Mouse (Mus musculus) brown adipose tissue, adult 24 weeks (tissue): ENCODE measurements around the gene Plekhg1. TPM values are rescaled to one million over a fixed set of nuclear protein-coding genes. Genes with fewer than 3 reads are reported as not detected.

ENCODE experiments used
- H3K27ac ChIP-seq: fragments of 200-500 bp; replicated peaks from 2 replicates; pipeline ENCODE4 v1.5.1; 2012; ENCODE audit warnings: low read depth, mild to moderate bottlenecking, low read length
- H3K4me1 ChIP-seq: fragments of 200-500 bp; 2 replicates; pipeline ENCODE4 v1.6.1; 2012; ENCODE audit warnings: low read length, mixed read lengths; ENCODE audit not compliant: control insufficient read depth, insufficient read depth, insufficient read length
- H3K4me3 ChIP-seq: fragments of 200-500 bp; 2 replicates; pipeline ENCODE4 v1.5.1; 2012; ENCODE audit warnings: low read depth, mild to moderate bottlenecking, low read length, moderate library complexity; ENCODE audit not compliant: insufficient read depth
- polyA plus RNA-seq: library from polyadenylated mRNA; stranded (reverse); fragments of >200 nt; gene quantifications from 2 replicates; pipeline ENCODE4 v1.2.4, GENCODE M21; 2012; ENCODE audit not compliant: missing spikeins, insufficient read depth, insufficient read length

Gene Plekhg1
- polyA plus RNA-seq, 1 experiment = 1.1 TPM

DNA sequence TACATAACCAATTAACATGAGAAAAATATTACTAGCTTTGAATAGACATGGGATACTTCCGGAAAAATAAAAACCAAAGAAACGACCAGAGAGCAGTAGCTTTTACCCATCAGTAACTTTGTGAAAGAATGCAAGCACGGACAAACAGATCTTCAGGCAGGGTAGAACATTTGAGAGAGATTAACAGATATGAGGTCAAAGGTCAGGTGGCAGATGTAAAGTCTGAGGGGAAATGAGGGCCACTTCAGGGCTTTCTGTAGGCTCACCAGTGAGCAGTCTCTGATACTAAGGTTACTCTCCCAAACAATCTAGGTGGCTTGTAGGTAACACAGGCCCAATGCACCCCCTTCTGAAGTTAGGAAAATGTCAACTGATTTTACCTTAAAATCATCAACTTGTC is 228.9 kb downstream of the Plekhg1 start:
- Histone ChIP-seq H3K4me3 (no peak overlapping the region), H3K4me1 (no peaks in the 10 kb centered on the region), H3K27ac (no peak overlapping the region)

DNA sequence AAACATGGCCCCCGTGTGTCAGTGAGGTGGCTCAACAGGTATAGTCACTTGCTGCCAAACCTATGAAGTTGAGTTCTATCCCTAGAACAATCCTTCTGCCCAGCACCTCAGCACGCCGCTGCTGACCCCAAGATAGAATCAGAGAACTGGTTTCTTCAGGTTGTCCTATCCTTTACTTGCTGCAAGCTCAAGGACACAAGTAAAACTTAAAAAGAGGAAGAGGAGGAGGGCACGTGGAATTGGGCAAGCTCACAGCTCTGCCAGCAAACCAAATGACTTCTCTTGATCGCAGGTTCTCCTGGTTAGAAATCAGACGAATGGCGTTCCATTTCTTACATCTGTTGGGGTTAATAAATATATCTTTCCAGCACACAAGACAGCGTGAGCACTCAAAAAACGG is 232.1 kb downstream of the Plekhg1 start:
- Histone ChIP-seq H3K4me1 (no peaks in the 10 kb centered on the region), H3K27ac (no peak overlapping the region), H3K4me3 (no peak overlapping the region)

DNA sequence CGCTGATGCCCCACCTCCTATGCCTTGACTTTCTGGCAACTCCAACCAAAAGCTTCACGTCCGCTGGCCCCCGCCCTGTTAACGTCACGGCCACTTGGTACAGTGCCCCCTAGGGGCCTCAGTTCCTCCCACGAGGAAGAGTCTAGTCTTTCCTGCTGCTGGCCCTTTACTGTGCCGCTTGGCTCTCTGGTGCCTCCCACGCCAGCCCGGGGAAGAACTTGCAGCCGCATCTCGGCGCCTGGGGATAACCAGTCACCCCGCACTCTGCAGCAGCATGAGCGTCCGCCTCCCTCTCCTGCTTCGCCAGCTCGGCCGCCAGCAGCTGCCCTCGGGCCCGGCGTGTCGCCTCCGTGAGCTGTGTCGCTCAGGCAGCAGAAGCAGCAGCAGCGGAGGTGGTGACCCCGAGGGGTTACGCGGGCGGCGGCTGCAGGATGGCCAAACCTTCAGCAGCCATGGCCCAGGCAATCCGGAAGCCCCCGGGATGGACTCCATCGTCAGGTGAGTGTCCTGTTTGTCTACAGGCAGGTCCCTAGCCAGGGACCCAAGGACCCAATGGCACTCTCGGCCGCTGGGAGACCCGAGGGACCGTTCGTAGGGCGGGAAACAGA is 232.9 kb downstream of the Plekhg1 start, which contains the start of gene Mthfd1l:
Mthfd1l (plus strand) TSS at position 138 of the 608 bp plus-strand sequence.
- Histone ChIP-seq H3K4me1 (no peaks in the 10 kb centered on the region), H3K27ac (peak within 1 kb of the TSS; percentile 30)

DNA sequence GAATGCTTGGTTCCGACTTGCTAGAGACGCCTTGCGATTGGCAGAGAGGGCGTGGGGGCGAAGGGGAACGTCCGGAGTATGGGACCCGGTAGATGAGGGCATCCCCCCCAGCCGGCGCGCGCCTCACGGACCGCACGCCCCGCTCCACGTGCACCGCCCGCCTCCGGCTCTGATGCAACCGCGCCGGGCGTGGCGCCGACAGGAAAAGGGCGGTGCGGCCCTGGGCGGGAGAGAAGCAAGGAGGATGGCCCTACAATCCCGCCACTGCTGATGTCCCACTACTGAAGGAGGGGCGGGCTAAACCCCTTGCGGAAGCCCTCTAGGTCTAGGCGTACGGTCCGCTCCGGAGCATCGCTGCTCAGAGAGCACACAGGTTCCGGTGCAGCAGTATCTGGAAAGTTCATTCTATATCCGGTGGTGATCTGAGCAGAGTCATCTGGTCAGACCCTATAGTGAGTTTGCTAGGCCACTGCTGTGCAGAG is 233.5 kb downstream of the Plekhg1 start:
- no peaks in the 10 kb centered on the region for H3K4me1 ChIP-seq
- peak overlapping the region; percentile 30 for H3K27ac ChIP-seq
- H3K4me3 ChIP-seq = peak overlapping the region; percentile 73

More for the DNA sequence above, 232.9 kb downstream of the Plekhg1 start, which contains the start of gene Mthfd1l:
- peak within 1 kb of the TSS; percentile 73 for H3K4me3 ChIP-seq

DNA sequence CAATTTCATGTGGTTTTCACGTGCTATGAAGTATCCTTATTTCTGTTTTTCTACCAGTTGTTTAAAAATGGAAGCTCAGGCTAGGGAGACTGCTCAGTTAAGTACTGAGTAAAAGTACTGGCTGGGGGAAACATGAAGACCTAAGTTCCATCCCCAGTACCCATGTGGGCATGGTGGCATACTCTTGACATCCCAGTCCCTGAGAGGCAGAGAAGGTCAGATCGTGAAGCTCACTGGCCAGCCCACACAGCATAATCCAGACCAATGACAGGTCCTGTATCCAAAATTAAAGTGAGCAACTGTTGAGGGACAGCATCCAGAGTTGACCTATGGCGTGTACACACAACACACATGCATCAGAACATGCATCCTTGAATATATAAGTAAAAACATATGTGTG is 234.2 kb downstream of the Plekhg1 start:
- Histone ChIP-seq H3K4me3 (no peak overlapping the region), H3K4me1 (no peaks in the 10 kb centered on the region), H3K27ac (no peak overlapping the region)

DNA sequence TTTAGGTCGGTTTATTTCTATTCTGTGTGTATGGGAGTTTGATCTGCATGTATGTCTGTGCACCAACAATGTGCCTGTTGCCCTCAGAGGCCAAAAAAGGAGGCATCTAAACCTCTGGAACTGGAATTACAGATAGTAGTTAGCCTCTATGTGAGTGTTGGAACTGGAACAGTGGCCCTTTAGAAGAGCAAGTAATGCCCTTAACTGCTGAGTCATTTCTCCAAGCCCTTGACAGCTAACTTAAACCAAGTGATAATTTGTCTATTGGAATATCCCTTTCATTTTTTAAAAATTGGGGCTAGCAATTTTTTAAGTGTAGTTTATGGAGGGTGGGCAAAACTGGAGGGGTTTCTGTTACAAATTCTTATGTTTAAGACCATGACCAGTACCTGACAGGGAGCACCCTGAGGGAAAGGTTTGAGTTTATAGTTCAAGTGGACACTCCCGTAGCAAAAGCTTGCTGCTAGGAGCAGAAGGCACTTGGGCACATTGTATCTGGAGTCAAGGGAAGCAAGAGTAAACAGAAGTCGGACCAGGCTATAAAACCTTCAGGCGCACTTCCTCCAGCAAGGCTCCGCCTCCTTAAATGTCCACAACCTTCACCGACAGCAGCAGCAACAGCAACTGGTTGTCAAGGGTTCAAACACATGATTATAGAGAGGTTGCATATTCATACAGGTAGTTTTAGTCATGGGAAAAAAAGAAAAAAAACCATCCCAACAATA is 235.9 kb downstream of the Plekhg1 start:
- no peak overlapping the region for H3K4me3 ChIP-seq
- no peaks in the 10 kb centered on the region for H3K4me1 ChIP-seq

DNA sequence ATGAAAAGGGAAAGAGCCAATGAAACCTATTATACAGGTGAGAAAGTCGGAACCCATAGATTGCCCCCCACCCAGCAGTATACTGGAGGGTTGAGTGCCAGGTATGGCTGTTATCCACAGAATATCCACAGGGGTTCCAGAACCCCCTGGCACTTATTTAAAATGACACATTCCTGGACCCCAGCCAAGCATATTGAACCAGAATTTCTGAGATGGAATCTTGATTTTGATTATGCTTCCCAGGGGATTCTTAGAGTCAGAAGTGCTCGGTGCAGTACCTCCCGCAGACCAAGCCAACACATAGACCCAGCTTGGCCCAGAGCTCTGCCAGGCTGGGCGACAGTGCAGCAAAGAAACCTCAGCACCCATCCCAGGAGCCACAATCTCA is 236.5 kb downstream of the Plekhg1 start:
- no peaks in the 10 kb centered on the region for H3K4me1 ChIP-seq
- no peak overlapping the region for H3K4me3 ChIP-seq
- H3K27ac ChIP-seq = no peak overlapping the region

More for the DNA sequence above, 235.9 kb downstream of the Plekhg1 start:
- H3K27ac ChIP-seq = no peak overlapping the region

DNA sequence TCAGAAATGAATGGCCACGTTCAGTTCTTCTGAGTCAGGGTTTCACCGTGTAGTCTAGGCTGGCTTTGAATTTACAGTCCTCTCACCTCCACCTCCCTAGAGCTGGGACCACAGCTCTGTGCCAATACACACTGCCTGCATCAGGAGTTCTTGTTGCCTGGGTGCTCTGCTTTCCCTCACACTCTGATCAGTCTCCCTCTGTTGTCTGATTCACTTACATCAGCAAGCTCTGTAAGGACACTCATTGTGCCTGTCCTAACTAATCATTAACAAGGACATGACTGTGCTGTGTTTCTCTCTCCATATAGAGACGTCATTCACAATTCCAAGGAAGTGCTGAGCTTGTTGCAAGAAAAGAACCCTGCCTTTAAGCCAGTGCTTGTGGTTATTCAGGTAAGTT is 238.2 kb downstream of the Plekhg1 start:
- no peaks in the 10 kb centered on the region for H3K4me1 ChIP-seq
- H3K27ac ChIP-seq = no peak overlapping the region
- no peak overlapping the region for H3K4me3 ChIP-seq

DNA sequence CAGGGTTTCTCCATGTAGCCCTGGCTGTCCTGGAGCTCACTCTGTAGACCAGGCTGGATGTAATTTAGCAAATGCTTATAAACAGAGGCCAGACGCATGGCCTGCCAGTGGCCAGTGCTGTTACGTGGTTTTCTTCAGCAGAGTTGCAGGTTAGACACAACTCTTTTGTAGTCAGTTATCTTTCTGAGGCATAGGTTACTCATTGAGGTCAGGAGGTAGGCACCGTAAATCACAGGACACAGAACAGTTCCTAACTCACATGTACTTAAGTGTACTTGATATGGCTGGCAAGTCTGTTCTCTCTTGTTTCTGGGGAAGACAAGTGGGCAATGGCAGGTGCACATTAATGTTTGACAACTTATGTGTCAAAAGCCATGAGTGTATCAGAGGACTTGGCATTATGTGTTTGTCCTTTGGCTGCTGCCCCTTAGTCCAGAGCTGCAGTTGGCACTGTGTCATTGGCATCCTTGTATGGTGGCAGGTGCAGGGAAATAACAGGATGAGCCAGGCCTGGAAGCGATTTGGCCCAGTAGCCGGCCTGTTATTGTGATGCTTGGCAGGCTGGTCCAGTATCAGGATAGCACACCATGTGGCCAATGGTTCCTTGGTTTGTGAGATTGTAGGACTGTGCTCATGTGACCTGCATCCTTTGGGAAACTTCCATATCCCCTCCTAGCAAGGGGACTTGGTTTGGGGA is 238.8 kb downstream of the Plekhg1 start:
- Histone ChIP-seq H3K4me3 (no peak overlapping the region), H3K4me1 (no peaks in the 10 kb centered on the region), H3K27ac (no peak overlapping the region)

DNA sequence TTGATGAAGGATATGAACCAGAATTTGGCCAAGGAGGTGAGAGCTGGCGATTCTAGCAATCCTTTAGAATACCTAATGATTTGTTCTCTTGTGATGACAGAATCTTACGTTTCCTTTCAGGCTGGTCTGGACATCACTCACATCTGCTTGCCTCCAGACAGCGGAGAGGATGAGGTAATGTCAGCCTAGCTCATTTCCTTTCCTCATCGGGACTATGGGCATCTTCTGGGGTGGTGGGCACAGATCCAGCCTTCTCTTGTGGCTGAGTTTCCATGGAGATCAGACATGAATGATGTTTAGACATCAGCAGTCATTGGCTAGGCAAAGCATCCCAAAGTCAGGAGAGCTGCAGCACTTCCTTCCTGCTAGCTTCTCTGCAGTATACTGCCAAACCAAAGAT is 240.1 kb downstream of the Plekhg1 start:
- Histone ChIP-seq H3K27ac (no peak overlapping the region), H3K4me1 (no peaks in the 10 kb centered on the region), H3K4me3 (no peak overlapping the region)

DNA sequence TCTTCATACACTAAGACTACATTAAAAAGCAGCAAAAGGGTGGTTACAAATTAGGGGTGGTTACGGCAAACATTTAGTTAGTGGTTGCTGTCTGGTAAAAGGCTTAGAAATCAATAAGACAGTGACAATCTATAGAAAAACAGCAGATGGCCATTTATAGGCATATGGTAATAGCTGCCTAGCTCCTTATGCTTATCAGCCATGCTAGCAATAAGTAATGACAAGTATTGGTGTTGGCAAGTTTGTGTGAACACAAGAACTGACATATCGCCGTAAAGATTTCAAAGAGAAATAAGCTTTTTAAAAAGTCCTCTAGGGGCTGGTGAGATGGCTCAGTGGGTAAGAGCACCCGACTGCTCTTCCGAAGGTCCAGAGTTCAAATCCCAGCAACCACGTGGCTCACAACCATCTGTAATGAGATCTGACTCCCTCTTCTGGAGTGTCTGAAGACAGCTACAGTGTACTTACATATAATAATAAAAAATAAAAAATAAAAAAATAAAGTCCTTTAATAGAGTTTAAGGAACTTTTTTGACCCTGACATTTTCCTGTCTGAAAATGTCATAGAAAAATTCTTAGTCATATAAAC is 250.2 kb downstream of the Plekhg1 start:
- no peak overlapping the region for H3K27ac ChIP-seq
- no peak overlapping the region for H3K4me3 ChIP-seq
- no peaks in the 10 kb centered on the region for H3K4me1 ChIP-seq

DNA sequence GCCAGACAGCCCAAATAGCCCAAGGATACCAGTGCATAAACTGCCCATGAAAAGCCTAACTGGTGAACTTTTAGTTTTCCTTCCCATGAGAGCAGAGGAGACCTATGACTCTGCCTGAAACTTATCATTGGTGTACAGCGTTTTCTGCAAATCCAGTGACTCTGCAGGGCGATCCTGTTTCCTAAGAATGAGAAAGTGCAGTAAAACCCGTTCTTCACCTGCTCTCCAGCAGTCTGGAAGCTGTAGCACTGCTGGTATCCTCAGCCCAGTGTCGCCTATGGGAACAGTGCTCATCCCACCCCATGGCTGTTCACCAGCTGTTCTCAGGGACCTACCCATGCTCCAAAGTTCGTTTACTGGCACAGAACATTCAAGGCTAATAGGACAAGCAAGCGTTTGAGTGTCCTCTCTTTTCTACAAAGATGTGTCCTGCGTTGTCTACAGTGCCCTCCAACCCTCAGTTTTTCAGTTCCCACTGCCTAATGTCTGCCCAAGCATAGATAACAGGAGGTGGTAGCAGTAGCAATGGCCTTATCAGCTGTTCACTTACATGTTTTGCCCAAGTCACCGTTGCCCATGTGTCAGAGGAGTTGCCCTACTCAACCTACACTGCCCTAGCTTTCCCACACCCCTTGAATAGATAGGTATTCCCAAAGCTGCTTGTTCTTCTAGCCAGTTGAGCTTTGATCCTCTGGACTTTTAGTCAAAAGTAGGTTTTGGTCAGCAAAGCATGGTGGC is 253.4 kb downstream of the Plekhg1 start:
- H3K4me1 ChIP-seq = no peaks in the 10 kb centered on the region
- no peak overlapping the region for H3K4me3 ChIP-seq
- no peak overlapping the region for H3K27ac ChIP-seq

DNA sequence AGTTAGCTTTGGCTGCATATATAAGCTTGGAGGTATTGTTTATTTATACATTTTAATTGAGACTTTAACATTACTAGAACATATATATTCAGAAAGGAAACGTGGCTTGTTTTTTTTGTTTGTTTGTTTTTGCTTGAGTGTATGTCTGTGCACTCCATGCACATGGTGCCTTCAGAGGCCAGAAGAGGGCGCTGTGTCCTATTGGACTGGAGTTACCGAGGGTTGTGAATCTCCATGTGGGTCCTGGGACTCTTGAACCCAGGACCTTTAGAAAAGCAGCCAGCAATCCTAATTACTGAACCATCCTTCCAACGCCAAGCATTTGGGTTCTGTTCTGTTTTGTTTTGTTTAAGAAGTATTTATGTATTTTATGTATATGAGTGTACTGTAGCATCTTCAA is 255.1 kb downstream of the Plekhg1 start:
- no peak overlapping the region for H3K4me3 ChIP-seq
- no peak overlapping the region for H3K27ac ChIP-seq
- no peaks in the 10 kb centered on the region for H3K4me1 ChIP-seq

DNA sequence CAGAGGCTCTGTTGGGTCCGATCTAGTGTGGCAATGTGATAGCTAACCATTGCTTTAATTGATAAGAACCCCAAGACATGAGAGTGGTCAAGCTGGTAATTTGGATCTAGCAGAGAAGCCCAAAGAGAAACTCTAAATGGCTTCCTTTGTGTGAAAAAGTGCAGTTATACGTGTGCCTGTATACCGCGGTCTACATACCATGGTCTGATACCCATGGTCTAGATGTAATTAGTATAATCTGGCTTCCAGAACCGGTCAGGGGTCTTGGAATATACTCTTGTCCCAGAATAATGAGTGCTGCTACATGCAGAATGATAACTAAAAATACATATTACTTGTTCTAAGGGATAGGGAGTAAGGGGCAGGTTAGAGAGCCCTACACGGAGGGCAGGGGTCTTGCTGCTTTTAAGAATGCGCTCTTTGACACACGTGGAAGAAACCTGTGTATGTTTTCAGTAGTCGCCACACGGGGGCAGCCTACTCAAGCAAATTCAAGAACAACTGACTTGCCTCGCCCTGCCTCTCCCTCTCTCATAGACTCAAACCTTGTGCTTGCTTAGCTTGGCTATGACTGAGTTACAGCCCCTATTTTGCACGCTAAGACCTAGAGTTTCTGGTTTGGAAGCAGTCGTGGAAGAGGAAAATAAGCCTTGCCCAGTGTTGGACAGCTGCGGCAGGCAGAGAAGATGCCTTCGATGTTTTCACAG is 256.2 kb downstream of the Plekhg1 start:
- Histone ChIP-seq H3K4me3 (no peak overlapping the region), H3K27ac (no peak overlapping the region), H3K4me1 (no peaks in the 10 kb centered on the region)
